Mouse (Mus musculus): ENCODE results near the gene Rgs7. TPM values are rescaled to one million over a fixed set of nuclear protein-coding genes. Genes with fewer than 3 reads are reported as not detected.

The Rgs7 gene
- polyA plus RNA-seq, 1 experiment = 0.54 TPM

DNA sequence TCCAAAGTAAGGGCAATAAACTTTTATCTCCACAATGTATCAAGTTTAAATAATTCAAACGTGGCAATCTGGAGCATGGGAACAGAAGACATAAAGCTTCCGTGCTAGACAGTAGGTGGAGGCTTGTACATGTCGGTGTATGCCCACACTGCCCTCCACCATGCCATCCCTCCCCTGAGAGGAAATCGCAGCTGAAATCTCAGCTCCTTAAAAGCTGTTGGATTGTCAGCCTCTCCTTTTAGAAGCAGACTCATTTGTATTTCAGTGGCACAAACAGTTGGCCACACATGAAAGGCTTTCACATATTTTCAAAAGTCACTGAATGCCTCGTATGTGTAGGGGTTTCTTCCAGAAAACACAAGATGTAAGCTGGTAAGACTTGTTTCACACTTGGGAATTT, 304.1 kb downstream of the Rgs7 start:
- no peak for DNase-seq
- H3K36me3 ChIP-seq (ENCODE audit: control insufficient read depth, insufficient read depth, low read length) = no peaks in the 10 kb centered on the region
- no peak overlapping the region for H3K4me3 ChIP-seq (ENCODE audit: control insufficient read depth, insufficient read depth, low read length)
- 78% methylated on average over 5 of the region's 5 CpGs for WGBS
- TF ChIP-seq CTCF (IDR thresholded peaks at IDR 0.05; ENCODE audit: borderline replicate concordance, control insufficient read depth, extremely low read depth, insufficient read depth, low read length, poor library complexity) = no peak
- TF ChIP-seq POLR2A (IDR thresholded peaks at IDR 0.05; ENCODE audit: control insufficient read depth, extremely low read depth, insufficient read depth, low read length, poor library complexity) = no peak
- no peaks in the 10 kb centered on the region for H3K27me3 ChIP-seq (ENCODE audit: control insufficient read depth, insufficient read depth, low read length)
- H3K27ac ChIP-seq (ENCODE audit: control insufficient read depth, insufficient read depth, low read length) = no peak overlapping the region
- H3K4me1 ChIP-seq (replicated peaks; ENCODE audit: control insufficient read depth, insufficient read depth, low read length) = no peaks in the 10 kb centered on the region

DNA sequence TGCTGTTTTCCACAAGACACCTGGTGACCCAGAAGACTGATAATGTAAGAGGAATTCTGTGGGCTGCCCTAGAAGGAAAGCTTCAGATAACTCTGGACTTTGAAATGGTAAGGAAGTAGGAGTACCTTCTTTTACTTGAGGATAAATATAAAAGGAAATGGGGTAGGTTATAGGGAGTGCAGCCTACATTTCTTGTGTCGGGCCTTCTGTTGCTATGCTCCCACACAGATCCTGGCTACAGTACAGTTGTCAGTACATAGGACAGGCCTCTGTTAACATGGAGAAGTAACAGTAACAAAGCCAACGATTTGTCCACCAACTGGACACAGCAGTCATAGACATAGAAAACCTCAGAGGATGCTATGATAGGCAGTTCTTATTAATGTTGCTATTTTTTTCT, 307.1 kb downstream of the Rgs7 start:
- no peak overlapping the region for H3K4me3 ChIP-seq (ENCODE audit: control insufficient read depth, insufficient read depth, low read length)
- 88% methylated on average over 2 of the region's 2 CpGs for WGBS
- no peaks in the 10 kb centered on the region for H3K4me1 ChIP-seq (replicated peaks; ENCODE audit: control insufficient read depth, insufficient read depth, low read length)
- no peaks in the 10 kb centered on the region for H3K36me3 ChIP-seq (ENCODE audit: control insufficient read depth, insufficient read depth, low read length)
- H3K27ac ChIP-seq (ENCODE audit: control insufficient read depth, insufficient read depth, low read length) = no peak overlapping the region
- DNase-seq = no peak
- TF ChIP-seq POLR2A (IDR thresholded peaks at IDR 0.05; ENCODE audit: control insufficient read depth, extremely low read depth, insufficient read depth, low read length, poor library complexity) (no peak), CTCF (IDR thresholded peaks at IDR 0.05; ENCODE audit: borderline replicate concordance, control insufficient read depth, extremely low read depth, insufficient read depth, low read length, poor library complexity) (no peak)
- H3K27me3 ChIP-seq (ENCODE audit: control insufficient read depth, insufficient read depth, low read length) = no peaks in the 10 kb centered on the region

DNA sequence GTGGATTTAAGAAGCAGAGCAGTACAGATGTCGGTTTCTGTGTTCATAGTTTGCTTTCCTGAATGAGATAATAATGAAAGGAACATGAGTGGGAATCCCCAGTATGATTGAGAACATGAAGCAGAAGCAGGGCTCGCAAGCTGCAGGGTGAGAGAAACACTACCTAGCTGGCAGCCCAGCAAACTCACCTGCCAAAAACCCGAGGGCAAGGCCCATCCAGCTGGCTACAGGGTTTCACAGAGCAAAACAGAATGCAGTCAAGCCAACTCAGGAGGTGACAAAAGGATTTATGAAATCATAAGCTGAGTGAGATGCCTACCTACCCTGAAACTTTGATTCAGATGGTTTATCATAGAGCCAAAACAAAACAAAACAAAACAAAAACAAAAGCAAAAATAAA, 307.6 kb downstream of the Rgs7 start:
- Histone ChIP-seq H3K27ac (ENCODE audit: control insufficient read depth, insufficient read depth, low read length) (no peak overlapping the region), H3K36me3 (ENCODE audit: control insufficient read depth, insufficient read depth, low read length) (no peaks in the 10 kb centered on the region), H3K4me1 (replicated peaks; ENCODE audit: control insufficient read depth, insufficient read depth, low read length) (no peaks in the 10 kb centered on the region), H3K27me3 (ENCODE audit: control insufficient read depth, insufficient read depth, low read length) (no peaks in the 10 kb centered on the region), H3K4me3 (ENCODE audit: control insufficient read depth, insufficient read depth, low read length) (no peak overlapping the region)
- no peak for DNase-seq
- TF ChIP-seq POLR2A (IDR thresholded peaks at IDR 0.05; ENCODE audit: control insufficient read depth, extremely low read depth, insufficient read depth, low read length, poor library complexity) (no peak), CTCF (IDR thresholded peaks at IDR 0.05; ENCODE audit: borderline replicate concordance, control insufficient read depth, extremely low read depth, insufficient read depth, low read length, poor library complexity) (no peak)
- 67% methylated on average over 3 of the region's 3 CpGs for WGBS

DNA sequence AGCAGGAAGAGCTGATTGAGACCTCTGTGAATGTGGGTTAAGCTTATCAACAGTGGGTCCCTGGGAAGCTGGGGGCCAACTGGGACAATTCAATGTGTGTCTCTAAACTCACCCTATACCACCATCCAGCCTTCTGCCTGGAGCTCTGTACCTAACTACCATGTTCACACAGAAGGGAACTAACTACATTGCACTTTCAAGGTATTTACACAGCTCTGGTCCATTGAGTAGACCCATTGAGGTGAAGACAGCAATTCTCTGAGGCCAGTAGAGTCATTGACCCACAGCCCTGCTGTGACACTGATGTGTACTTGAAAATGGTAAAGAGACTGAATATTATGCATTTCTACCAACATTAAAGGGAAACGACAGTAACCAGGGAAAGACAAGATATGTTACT, 313.6 kb downstream of the Rgs7 start:
- no peak for DNase-seq
- Histone ChIP-seq H3K36me3 (ENCODE audit: control insufficient read depth, insufficient read depth, low read length) (no peaks in the 10 kb centered on the region), H3K4me3 (ENCODE audit: control insufficient read depth, insufficient read depth, low read length) (no peak overlapping the region), H3K4me1 (replicated peaks; ENCODE audit: control insufficient read depth, insufficient read depth, low read length) (no peaks in the 10 kb centered on the region), H3K27ac (ENCODE audit: control insufficient read depth, insufficient read depth, low read length) (no peak overlapping the region), H3K27me3 (ENCODE audit: control insufficient read depth, insufficient read depth, low read length) (no peaks in the 10 kb centered on the region)
- WGBS = 93% methylated on average over 1 of the region's 1 CpGs
- TF ChIP-seq CTCF (IDR thresholded peaks at IDR 0.05; ENCODE audit: borderline replicate concordance, control insufficient read depth, extremely low read depth, insufficient read depth, low read length, poor library complexity) = no peak
- TF ChIP-seq POLR2A (IDR thresholded peaks at IDR 0.05; ENCODE audit: control insufficient read depth, extremely low read depth, insufficient read depth, low read length, poor library complexity) = no peak

DNA sequence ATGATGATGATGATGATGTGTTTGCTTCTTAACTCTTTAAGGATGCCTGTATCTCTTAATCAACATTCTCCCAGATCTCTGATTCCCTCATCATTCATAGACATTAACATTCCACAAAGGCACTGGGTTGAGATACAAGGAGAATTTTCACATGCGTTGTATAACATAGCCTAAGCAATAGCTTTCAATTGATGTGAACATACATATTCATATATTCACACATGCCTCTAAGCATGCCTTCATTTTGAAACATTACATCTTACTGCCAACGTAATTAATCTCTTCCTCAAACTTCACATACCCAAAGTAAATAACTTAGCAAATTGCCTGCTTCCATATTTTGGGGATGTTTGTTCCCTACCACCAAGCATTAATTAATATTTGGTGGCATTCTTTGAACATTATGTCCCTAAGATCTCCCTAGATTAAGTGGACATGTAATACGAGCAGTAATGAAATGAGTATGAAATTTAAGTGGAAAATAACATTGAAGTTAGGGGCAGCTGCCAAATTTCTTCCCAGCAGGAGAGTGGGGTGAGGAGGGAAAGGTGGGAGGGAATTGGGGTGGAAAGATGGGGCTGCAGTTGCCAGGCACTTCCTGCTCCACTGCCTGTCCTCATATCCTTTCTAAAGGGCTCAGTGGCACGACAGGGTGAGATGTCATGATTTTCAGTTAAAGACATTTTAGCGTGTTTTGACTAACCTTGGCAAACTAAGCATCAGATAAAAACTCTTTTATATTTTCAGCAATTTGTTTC, 317.2 kb downstream of the Rgs7 start:
- Histone ChIP-seq H3K27me3 (ENCODE audit: control insufficient read depth, insufficient read depth, low read length) (no peaks in the 10 kb centered on the region), H3K27ac (ENCODE audit: control insufficient read depth, insufficient read depth, low read length) (no peak overlapping the region), H3K4me3 (ENCODE audit: control insufficient read depth, insufficient read depth, low read length) (no peak overlapping the region), H3K4me1 (replicated peaks; ENCODE audit: control insufficient read depth, insufficient read depth, low read length) (no peaks in the 10 kb centered on the region), H3K36me3 (ENCODE audit: control insufficient read depth, insufficient read depth, low read length) (no peaks in the 10 kb centered on the region)
- no peak for TF ChIP-seq POLR2A (IDR thresholded peaks at IDR 0.05; ENCODE audit: control insufficient read depth, extremely low read depth, insufficient read depth, low read length, poor library complexity)
- TF ChIP-seq CTCF (IDR thresholded peaks at IDR 0.05; ENCODE audit: borderline replicate concordance, control insufficient read depth, extremely low read depth, insufficient read depth, low read length, poor library complexity) = no peak
- no peak for DNase-seq
- 79% methylated on average over 5 of the region's 5 CpGs for WGBS

DNA sequence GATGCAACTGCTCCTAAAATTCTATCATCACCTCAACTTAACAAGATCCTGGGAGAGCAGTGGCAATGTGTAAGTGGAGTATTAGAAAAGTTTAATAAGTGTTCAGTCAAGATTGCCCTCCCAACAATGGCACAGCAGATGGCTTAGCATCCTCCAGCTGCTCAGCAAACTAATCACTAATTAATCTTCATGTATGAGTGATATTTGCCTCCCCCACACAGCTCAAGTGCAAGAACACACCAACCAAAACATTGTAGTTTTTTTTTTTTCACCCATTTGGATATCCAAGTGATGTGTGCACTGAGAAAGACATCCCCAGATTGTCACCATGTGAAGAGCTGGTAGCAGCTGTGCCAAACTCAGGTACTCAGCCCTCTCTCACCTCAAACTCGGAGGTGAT, 336.8 kb downstream of the Rgs7 start:
- WGBS = 83% methylated on average over 1 of the region's 1 CpGs
- Histone ChIP-seq H3K4me3 (ENCODE audit: control insufficient read depth, insufficient read depth, low read length) (no peak overlapping the region), H3K36me3 (ENCODE audit: control insufficient read depth, insufficient read depth, low read length) (no peaks in the 10 kb centered on the region), H3K4me1 (replicated peaks; ENCODE audit: control insufficient read depth, insufficient read depth, low read length) (no peaks in the 10 kb centered on the region), H3K27ac (ENCODE audit: control insufficient read depth, insufficient read depth, low read length) (no peak overlapping the region), H3K27me3 (ENCODE audit: control insufficient read depth, insufficient read depth, low read length) (no peaks in the 10 kb centered on the region)
- TF ChIP-seq CTCF (IDR thresholded peaks at IDR 0.05; ENCODE audit: borderline replicate concordance, control insufficient read depth, extremely low read depth, insufficient read depth, low read length, poor library complexity) = no peak
- no peak for TF ChIP-seq POLR2A (IDR thresholded peaks at IDR 0.05; ENCODE audit: control insufficient read depth, extremely low read depth, insufficient read depth, low read length, poor library complexity)
- DNase-seq = no peak

DNA sequence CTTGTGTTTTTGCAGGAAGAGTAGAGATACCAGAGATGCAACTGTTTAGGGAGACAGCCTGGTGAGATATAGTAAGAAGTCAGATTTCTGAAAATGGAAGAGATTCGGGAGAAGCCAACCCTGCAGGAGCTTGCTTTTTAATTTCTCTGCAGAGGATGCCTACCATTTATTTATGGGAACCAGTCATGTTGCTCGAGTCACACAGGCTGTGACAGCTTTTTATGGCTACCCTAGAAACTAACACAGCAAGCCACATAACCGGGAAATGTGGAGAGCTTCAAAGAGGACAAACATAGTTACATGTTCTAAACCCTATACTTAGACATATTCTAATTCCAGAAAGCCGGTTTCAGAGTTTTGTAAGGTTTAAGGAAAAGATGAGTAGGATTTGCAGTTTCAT, 349.2 kb downstream of the Rgs7 start:
- H3K36me3 ChIP-seq (ENCODE audit: control insufficient read depth, insufficient read depth, low read length) = no peaks in the 10 kb centered on the region
- H3K27ac ChIP-seq (ENCODE audit: control insufficient read depth, insufficient read depth, low read length) = no peak overlapping the region
- TF ChIP-seq CTCF (IDR thresholded peaks at IDR 0.05; ENCODE audit: borderline replicate concordance, control insufficient read depth, extremely low read depth, insufficient read depth, low read length, poor library complexity) (no peak), POLR2A (IDR thresholded peaks at IDR 0.05; ENCODE audit: control insufficient read depth, extremely low read depth, insufficient read depth, low read length, poor library complexity) (no peak)
- WGBS = 83% methylated on average over 4 of the region's 4 CpGs
- H3K27me3 ChIP-seq (ENCODE audit: control insufficient read depth, insufficient read depth, low read length) = no peaks in the 10 kb centered on the region
- H3K4me1 ChIP-seq (replicated peaks; ENCODE audit: control insufficient read depth, insufficient read depth, low read length) = no peaks in the 10 kb centered on the region
- DNase-seq = no peak
- no peak overlapping the region for H3K4me3 ChIP-seq (ENCODE audit: control insufficient read depth, insufficient read depth, low read length)
